Mouse (Mus musculus): ENCODE data around the gene Fzr1. TPM values are rescaled to one million over a fixed set of nuclear protein-coding genes. Genes with fewer than 3 reads are reported as not detected.

The Fzr1 gene
- total and polyA plus RNA-seq, 2 experiments from 2014 or later = 98.3 to 147 TPM

GRCm38 (mm10) chr10:81425236-81425850 is 47.0 kb upstream of the Fzr1 start:
- DNase-seq (ENCODE audit: low spot score) (no peak), ATAC-seq (ENCODE audit: low FRiP score) (no peak)
- H3K27me3 ChIP-seq (ENCODE audit: insufficient read depth, low read length) = no peaks in the 10 kb centered on the region
- 0 out of 2 replicates have a peak, but pooled peaks cover 2% of the 10 kb centered on the region for H3K36me3 ChIP-seq (ENCODE audit: insufficient read depth, low read length)
- H3K4me1 ChIP-seq (ENCODE audit: insufficient read depth, low read length) = peaks cover 15% of the 10 kb centered on the region; the same call in 1 of the 2 replicates
- H3K27ac ChIP-seq (ENCODE audit: low read depth, low read length) = no peak overlapping the region
- no peak for TF ChIP-seq CTCF (IDR thresholded peaks at IDR 0.05)
- H3K9ac ChIP-seq (replicated peaks; ENCODE audit: low read length, poor library complexity, severe bottlenecking) = no peak overlapping the region
- H3K4me3 ChIP-seq (ENCODE audit: low read depth, low read length) = no peak overlapping the region
- WGBS = 38% methylated on average over 10 of the region's 10 CpGs
- no peaks in the 10 kb centered on the region for H3K9me3 ChIP-seq (ENCODE audit: low read length)
- peak overlapping the region; percentile 88; the same call in 1 of the 2 replicates for H3K4me2 ChIP-seq (ENCODE audit: low read depth, low read length, poor library complexity, severe bottlenecking)

GRCm38 (mm10) chr10:81424246-81425051 is 46.1 kb upstream of the Fzr1 start:
- H3K4me1 ChIP-seq (ENCODE audit: insufficient read depth, low read length) = peaks cover 12% of the 10 kb centered on the region; the same call in 1 of the 2 replicates
- 13% methylated on average over 23 of the region's 25 CpGs for WGBS
- no peak overlapping the region for H3K4me3 ChIP-seq (ENCODE audit: low read depth, low read length)
- H3K9me3 ChIP-seq (ENCODE audit: low read length) = no peaks in the 10 kb centered on the region
- ATAC-seq (ENCODE audit: low FRiP score) (no peak), DNase-seq (ENCODE audit: low spot score) (no peak)
- H3K36me3 ChIP-seq (ENCODE audit: insufficient read depth, low read length) = 0 out of 2 replicates have a peak, but pooled peaks cover 8% of the 10 kb centered on the region
- no peak overlapping the region for H3K27ac ChIP-seq (ENCODE audit: low read depth, low read length)
- no peaks in the 10 kb centered on the region for H3K27me3 ChIP-seq (ENCODE audit: insufficient read depth, low read length)
- H3K4me2 ChIP-seq (ENCODE audit: low read depth, low read length, poor library complexity, severe bottlenecking) = no peak overlapping the region
- peak overlapping the region; percentile 5; the same call in 1 of the 2 replicates for H3K9ac ChIP-seq (replicated peaks; ENCODE audit: low read length, poor library complexity, severe bottlenecking)
- TF ChIP-seq CTCF (IDR thresholded peaks at IDR 0.05) = no peak

- ATAC-seq (ENCODE audit: low FRiP score) (no peak), DNase-seq (ENCODE audit: low spot score) (no peak)
- WGBS = 80% methylated on average over 4 of the region's 4 CpGs
- H3K27ac ChIP-seq (ENCODE audit: low read depth, low read length) = no peak overlapping the region
- H3K27me3 ChIP-seq (ENCODE audit: insufficient read depth, low read length) = no peaks in the 10 kb centered on the region
- no peak overlapping the region for H3K4me3 ChIP-seq (ENCODE audit: low read depth, low read length)
- TF ChIP-seq CTCF (IDR thresholded peaks at IDR 0.05) = no peak
- peaks cover 7% of the 10 kb centered on the region; the same call in 1 of the 2 replicates for H3K4me1 ChIP-seq (ENCODE audit: insufficient read depth, low read length)
- 0 out of 2 replicates have a peak, but pooled peaks cover 8% of the 10 kb centered on the region for H3K36me3 ChIP-seq (ENCODE audit: insufficient read depth, low read length)
- H3K9ac ChIP-seq (replicated peaks; ENCODE audit: low read length, poor library complexity, severe bottlenecking) = peak overlapping the region; percentile 5; the same call in 1 of the 2 replicates
- no peaks in the 10 kb centered on the region for H3K9me3 ChIP-seq (ENCODE audit: low read length)
- H3K4me2 ChIP-seq (ENCODE audit: low read depth, low read length, poor library complexity, severe bottlenecking) = no peak overlapping the region
These were observed 45.3 kb upstream of the Fzr1 start for GRCm38 (mm10) chr10:81423476-81424245.

GRCm38 (mm10) chr10:81422661-81423217 is 44.4 kb upstream of the Fzr1 start:
- H3K4me1 ChIP-seq (ENCODE audit: insufficient read depth, low read length) = peaks cover 7% of the 10 kb centered on the region; the same call in 1 of the 2 replicates
- H3K27me3 ChIP-seq (ENCODE audit: insufficient read depth, low read length) = no peaks in the 10 kb centered on the region
- no peak overlapping the region for H3K4me3 ChIP-seq (ENCODE audit: low read depth, low read length)
- no peak overlapping the region for H3K4me2 ChIP-seq (ENCODE audit: low read depth, low read length, poor library complexity, severe bottlenecking)
- ATAC-seq (ENCODE audit: low FRiP score) = no peak
- H3K36me3 ChIP-seq (ENCODE audit: insufficient read depth, low read length) = 0 out of 2 replicates have a peak, but pooled peaks cover 11% of the 10 kb centered on the region
- H3K9ac ChIP-seq (replicated peaks; ENCODE audit: low read length, poor library complexity, severe bottlenecking) = no peak overlapping the region
- no peak for DNase-seq (ENCODE audit: low spot score)
- no peaks in the 10 kb centered on the region for H3K9me3 ChIP-seq (ENCODE audit: low read length)
- WGBS = 86% methylated on average over 3 of the region's 3 CpGs
- TF ChIP-seq CTCF (IDR thresholded peaks at IDR 0.05) = no peak
- H3K27ac ChIP-seq (ENCODE audit: low read depth, low read length) = no peak overlapping the region

GRCm38 (mm10) chr10:81422191-81422590 is 43.9 kb upstream of the Fzr1 start:
- peaks cover 7% of the 10 kb centered on the region; the same call in 1 of the 2 replicates for H3K4me1 ChIP-seq (ENCODE audit: insufficient read depth, low read length)
- no peak overlapping the region for H3K4me2 ChIP-seq (ENCODE audit: low read depth, low read length, poor library complexity, severe bottlenecking)

More at GRCm38 (mm10) chr10:81422191-81422590, 43.9 kb upstream of the Fzr1 start:
- no peak for ATAC-seq (ENCODE audit: low FRiP score)
- Histone ChIP-seq H3K27me3 (ENCODE audit: insufficient read depth, low read length) (no peaks in the 10 kb centered on the region), H3K9me3 (ENCODE audit: low read length) (no peaks in the 10 kb centered on the region), H3K36me3 (ENCODE audit: insufficient read depth, low read length) (0 out of 2 replicates have a peak, but pooled peaks cover 12% of the 10 kb centered on the region), H3K9ac (replicated peaks; ENCODE audit: low read length, poor library complexity, severe bottlenecking) (no peak overlapping the region), H3K4me3 (ENCODE audit: low read depth, low read length) (no peak overlapping the region), H3K27ac (ENCODE audit: low read depth, low read length) (no peak overlapping the region)
- no peak for DNase-seq (ENCODE audit: low spot score)
- no peak for TF ChIP-seq CTCF (IDR thresholded peaks at IDR 0.05)
- 82% methylated on average over 6 of the region's 6 CpGs for WGBS

Data from midbrain, postnatal 0 days (tissue).